Mouse (Mus musculus) hindbrain, embryonic 16.5 days (tissue): ENCODE measurements around the gene Vmn1r49. TPM values are rescaled to one million over a fixed set of nuclear protein-coding genes. Genes with fewer than 3 reads are reported as not detected.
"Not testable (repeated sequence)": the region's sequence is repeated elsewhere in the genome, so short reads cannot be mapped to it uniquely, and the experiment has no call there.

Experiments
- ATAC-seq: fragments of 200-750 bp; cut with Nextera tagmentation; 2 replicates; pipeline ENCODE4 v1.8.0; 2017; ENCODE audit warnings: moderate TSS enrichment, moderate library complexity
- H3K27ac ChIP-seq: fragments of 300-500 bp; sonication (generic); 2 replicates; pipeline ENCODE4 v1.5.1; 2014; ENCODE audit warnings: low read depth, mild to moderate bottlenecking, control low read depth, low read length, moderate library complexity
- H3K27me3 ChIP-seq: fragments of 300-500 bp; sonication (generic); replicated peaks from 2 replicates; pipeline ENCODE4 v1.6.1; 2014; ENCODE audit warnings: low read length; ENCODE audit not compliant: control insufficient read depth, insufficient read depth
- H3K36me3 ChIP-seq: fragments of 300-500 bp; sonication (generic); 2 replicates; pipeline ENCODE4 v1.6.1; 2014; ENCODE audit warnings: mild to moderate bottlenecking, low read length, moderate library complexity, mixed read lengths; ENCODE audit not compliant: control insufficient read depth, insufficient read depth
- H3K4me1 ChIP-seq: fragments of 300-500 bp; sonication (generic); 2 replicates; pipeline ENCODE4 v1.6.1; 2014; ENCODE audit warnings: low read depth, low read length; ENCODE audit not compliant: control insufficient read depth, insufficient read depth
- H3K4me2 ChIP-seq: fragments of 300-500 bp; sonication (generic); 2 replicates; pipeline ENCODE4 v1.6.1; 2014; ENCODE audit warnings: mild to moderate bottlenecking, low read length, control low read depth, moderate library complexity
- H3K4me3 ChIP-seq: fragments of 300-500 bp; sonication (generic); 2 replicates; pipeline ENCODE4 v1.5.1; 2014; ENCODE audit warnings: mild to moderate bottlenecking, low read length, control low read depth, moderate library complexity
- H3K9ac ChIP-seq: fragments of 300-500 bp; sonication (generic); 2 replicates; pipeline ENCODE4 v1.6.1; 2014; ENCODE audit warnings: low read depth, mild to moderate bottlenecking, control low read depth, low read length, moderate library complexity
- H3K9me3 ChIP-seq: fragments of 300-500 bp; sonication (generic); 2 replicates; pipeline ENCODE4 v1.6.1; 2014; ENCODE audit warnings: mild to moderate bottlenecking, low read length, moderate library complexity; ENCODE audit not compliant: control insufficient read depth
- WGBS: fragments of 180-500 bp; shearing (Covaris S2); extraction: QIAGEN DNeasy Blood & Tissue Kit; methylation state at CpG from one replicate; pipeline ENCODE4 v1.1.7; 2014; 5-methylcytosine and 5-hydroxymethylcytosine counted together
- polyA plus RNA-seq: library from polyadenylated mRNA; unstranded; fragments of >200 nt; fragmentation: Nextera tagmentation; extraction: Ambion mirVana; gene quantifications from 2 replicates; pipeline ENCODE4 v1.2.1, GENCODE M21; 2015

Gene Vmn1r49
- not detected in 2 replicates for polyA plus RNA-seq

GRCm38 (mm10) chr6:90078406-90078805 lies at the start of gene Vmn1r49:
TSS of gene Vmn1r49 (minus strand) at chr6:90078506.
- Histone ChIP-seq H3K4me1 (no peaks in the 10 kb centered on the region), H3K4me2 (no peak within 1 kb of the TSS), H3K9ac (no peak within 1 kb of the TSS), H3K27me3 (no peaks in the 10 kb centered on the region), H3K27ac (no peak within 1 kb of the TSS), H3K4me3 (no peak within 1 kb of the TSS), H3K36me3 (no peaks in the 10 kb centered on the region), H3K9me3 (no peaks in the 10 kb centered on the region; the same call in 1 of the 2 replicates)
- 77% methylated on average over 4 of the region's 4 CpGs for WGBS
- ATAC-seq: no peak

GRCm38 (mm10) chr6:90122296-90122695 lies 44.0 kb upstream of the Vmn1r49 start, which contains the start of gene Vmn1r51:
TSS of gene Vmn1r51 (plus strand) at chr6:90122596.
- not testable (repeated sequence) for H3K4me1 ChIP-seq, H3K4me2 ChIP-seq, H3K9ac ChIP-seq, H3K36me3 ChIP-seq, H3K4me3 ChIP-seq, ATAC-seq, H3K27ac ChIP-seq, H3K9me3 ChIP-seq, H3K27me3 ChIP-seq
- WGBS: 94% methylated on average over 1 of the region's 1 CpGs

- Histone ChIP-seq H3K4me3 (no peak within 1 kb of the TSS), H3K27me3 (no peaks in the 10 kb centered on the region), H3K4me1 (no peaks in the 10 kb centered on the region), H3K4me2 (no peak within 1 kb of the TSS), H3K9ac (no peak within 1 kb of the TSS), H3K9me3 (no peaks in the 10 kb centered on the region; the same call in 1 of the 2 replicates), H3K27ac (no peak within 1 kb of the TSS), H3K36me3 (no peaks in the 10 kb centered on the region)
- 57% methylated on average over 2 of the region's 2 CpGs for WGBS
- no peak for ATAC-seq
These were observed 22.8 kb upstream of the Vmn1r49 start, which contains the start of gene Vmn1r50 for GRCm38 (mm10) chr6:90101130-90101529. TSS of gene Vmn1r50 (plus strand) at chr6:90101430.

GRCm38 (mm10) chr6:90100566-90100965 lies 22.3 kb upstream of the Vmn1r49 start:
- Histone ChIP-seq H3K9me3 (no peaks in the 10 kb centered on the region; the same call in 1 of the 2 replicates), H3K27ac (no peak overlapping the region), H3K9ac (no peak overlapping the region), H3K27me3 (no peaks in the 10 kb centered on the region), H3K4me2 (no peak overlapping the region), H3K36me3 (no peaks in the 10 kb centered on the region), H3K4me3 (no peak overlapping the region), H3K4me1 (no peaks in the 10 kb centered on the region)
- ATAC-seq: no peak
- 92% methylated on average over 2 of the region's 2 CpGs for WGBS

- H3K27ac ChIP-seq, H3K4me2 ChIP-seq, H3K4me3 ChIP-seq, H3K9ac ChIP-seq, H3K36me3 ChIP-seq, H3K9me3 ChIP-seq, H3K4me1 ChIP-seq, H3K27me3 ChIP-seq, ATAC-seq: not testable (repeated sequence)
- WGBS: no CpG with 5 or more reads among the region's 2 CpGs
These were observed 41.6 kb downstream of the Vmn1r49 start, which contains the start of gene Vmn1r48 for GRCm38 (mm10) chr6:90036741-90037140. TSS of gene Vmn1r48 (minus strand) at chr6:90036841.

Other genes with a start within 250 kb of the Vmn1r49 start
- gene Vmn1r42, start 202.1 kb downstream of the Vmn1r49 start, polyA plus RNA-seq: not detected in 2 replicates
- gene Vmn1r43, start 202.1 kb downstream of the Vmn1r49 start, polyA plus RNA-seq: not detected in 2 replicates
- not detected in 2 replicates for gene Vmn1r44, start 194.8 kb downstream of the Vmn1r49 start, polyA plus RNA-seq
- not detected in 2 replicates for gene Vmn1r45, start 137.9 kb downstream of the Vmn1r49 start, polyA plus RNA-seq
- not detected in 2 replicates for gene Vmn1r46, start 109.2 kb downstream of the Vmn1r49 start, polyA plus RNA-seq
- not detected in 2 replicates for gene Vmn1r47, start 62.4 kb downstream of the Vmn1r49 start, polyA plus RNA-seq
- not detected in 2 replicates for gene Vmn1r48, start 41.7 kb downstream of the Vmn1r49 start, polyA plus RNA-seq
- gene Vmn1r50, start 22.9 kb upstream of the Vmn1r49 start, polyA plus RNA-seq: not detected in 2 replicates
- 0.04 and 0.06 TPM in 2 replicates for gene Vmn1r51, start 44.1 kb upstream of the Vmn1r49 start, polyA plus RNA-seq
- not detected in 2 replicates for gene Vmn1r52, start 96.3 kb upstream of the Vmn1r49 start, polyA plus RNA-seq
- not detected in 2 replicates for gene V1ra8, start 124.3 kb upstream of the Vmn1r49 start, polyA plus RNA-seq
- not detected in 2 replicates for gene Vmn1r53, start 145.9 kb upstream of the Vmn1r49 start, polyA plus RNA-seq
- not detected in 2 replicates for gene Vmn1r54, start 167.8 kb upstream of the Vmn1r49 start, polyA plus RNA-seq
- not detected in 2 replicates for gene BC048671, start 222.7 kb upstream of the Vmn1r49 start, polyA plus RNA-seq
- 0.19 and 0.24 TPM in 2 replicates for gene Chst13, start 246.7 kb upstream of the Vmn1r49 start, polyA plus RNA-seq